Mouse (Mus musculus) midbrain, embryonic 11.5 days (tissue): ENCODE measurements around the gene Haspin. TPM values are rescaled to one million over a fixed set of nuclear protein-coding genes. Genes with fewer than 3 reads are reported as not detected.

ENCODE experiments used
- ATAC-seq: fragments of 200-750 bp; cut with Nextera tagmentation; 2 replicates; pipeline ENCODE4 v1.8.0; 2017; ENCODE audit warnings: moderate TSS enrichment, moderate library complexity; ENCODE audit not compliant: low FRiP score
- DNase-seq: peaks from one replicate; pipeline ENCODE4 v3.0.0; 2015; ENCODE audit warnings: low spot score; ENCODE audit errors: missing footprints
- H3K27ac ChIP-seq: fragments of 300-500 bp; sonication (generic); 2 replicates; pipeline ENCODE4 v1.5.1; 2014; ENCODE audit warnings: low read depth, low read length
- H3K27me3 ChIP-seq: fragments of 300-500 bp; sonication (generic); 2 replicates; pipeline ENCODE4 v1.6.1; 2014; ENCODE audit warnings: mild to moderate bottlenecking, low read length, moderate library complexity, mixed read lengths; ENCODE audit not compliant: control insufficient read depth, insufficient read depth
- H3K36me3 ChIP-seq: fragments of 300-500 bp; sonication (generic); 2 replicates; pipeline ENCODE4 v1.6.1; 2014; ENCODE audit warnings: mild to moderate bottlenecking, low read length, moderate library complexity, mixed read lengths; ENCODE audit not compliant: control insufficient read depth, insufficient read depth
- H3K4me1 ChIP-seq: fragments of 300-500 bp; sonication (generic); 2 replicates; pipeline ENCODE4 v1.6.1; 2014; ENCODE audit warnings: low read length; ENCODE audit not compliant: control insufficient read depth, insufficient read depth
- H3K4me2 ChIP-seq: fragments of 300-500 bp; sonication (generic); 2 replicates; pipeline ENCODE4 v1.6.1; 2014; ENCODE audit warnings: mild to moderate bottlenecking, moderate library complexity
- H3K4me3 ChIP-seq: fragments of 300-500 bp; sonication (generic); 2 replicates; pipeline ENCODE4 v1.5.1; 2014; ENCODE audit warnings: low read depth, low read length
- H3K9ac ChIP-seq: fragments of 300-500 bp; sonication (generic); 2 replicates; pipeline ENCODE4 v1.6.1; 2014; ENCODE audit warnings: low read length
- H3K9me3 ChIP-seq: fragments of 300-500 bp; sonication (generic); 2 replicates; pipeline ENCODE4 v1.6.1; 2016; ENCODE audit warnings: low read length; ENCODE audit not compliant: control insufficient read depth
- WGBS: fragments of 180-500 bp; shearing (Covaris S2); extraction: QIAGEN DNeasy Blood & Tissue Kit; methylation state at CpG from one replicate; pipeline ENCODE4 v1.1.7; 2014; 5-methylcytosine and 5-hydroxymethylcytosine counted together
- polyA plus RNA-seq: library from polyadenylated mRNA; unstranded; fragments of >200 nt; fragmentation: Nextera tagmentation; extraction: Ambion mirVana; gene quantifications from 2 replicates; pipeline ENCODE4 v1.2.1, GENCODE M21; 2014

The Haspin gene
- 16.7 and 18.9 TPM in 2 replicates for polyA plus RNA-seq

- Histone ChIP-seq H3K4me3 (peak within 1 kb of the TSS; percentile 84), H3K27me3 (no peaks in the 10 kb centered on the region), H3K4me1 (peaks cover 12% of the 10 kb centered on the region), H3K9me3 (no peaks in the 10 kb centered on the region), H3K4me2 (peak within 1 kb of the TSS; percentile 59), H3K9ac (peak within 1 kb of the TSS; percentile 85), H3K27ac (no peak within 1 kb of the TSS; the same call in 1 of the 2 replicates), H3K36me3 (peaks cover 8% of the 10 kb centered on the region)
- WGBS = under 1% methylated on average over 79 of the region's 84 CpGs
- peak; percentile 95 for ATAC-seq
- DNase-seq = peak; percentile 99
Measured at GRCm38 (mm10) chr11:73137591-73138501, at the start of gene Haspin. Gene Haspin (minus strand): TSS chr11:73138294.

DNA sequence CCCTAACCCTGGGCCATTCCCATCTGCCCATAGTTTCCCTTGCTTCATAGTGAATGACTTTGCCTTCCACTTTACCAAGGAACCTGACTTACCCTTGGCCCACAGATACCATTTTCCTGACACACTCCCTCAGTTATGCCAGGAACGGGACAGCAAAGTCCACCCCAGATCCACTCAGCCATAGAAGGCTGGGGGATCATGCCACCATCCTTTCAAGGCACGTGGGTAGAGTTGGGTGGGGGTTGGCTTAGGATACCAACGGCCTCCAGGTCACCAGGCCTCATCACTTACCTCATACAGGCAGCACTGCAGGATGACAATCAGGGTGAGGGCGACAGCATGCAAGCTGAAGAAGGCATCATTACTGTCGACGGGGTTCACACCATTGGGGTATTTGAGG lies 49.1 kb upstream of the Haspin start:
- Histone ChIP-seq H3K4me3 (no peak overlapping the region), H3K36me3 (peaks cover 8% of the 10 kb centered on the region; the same call in 1 of the 2 replicates), H3K4me2 (no peak overlapping the region), H3K4me1 (no peaks in the 10 kb centered on the region), H3K9ac (no peak overlapping the region), H3K9me3 (no peaks in the 10 kb centered on the region), H3K27ac (no peak overlapping the region), H3K27me3 (no peaks in the 10 kb centered on the region)
- 86% methylated on average over 6 of the region's 6 CpGs for WGBS
- no peak for ATAC-seq
- no peak for DNase-seq

- H3K4me2 ChIP-seq = no peak overlapping the region
- H3K9me3 ChIP-seq = no peaks in the 10 kb centered on the region
- no peak overlapping the region for H3K4me3 ChIP-seq
- peaks cover 8% of the 10 kb centered on the region; the same call in 1 of the 2 replicates for H3K36me3 ChIP-seq
- no peaks in the 10 kb centered on the region for H3K4me1 ChIP-seq
- DNase-seq (no peak), ATAC-seq (no peak)
- H3K27me3 ChIP-seq = no peaks in the 10 kb centered on the region
- H3K9ac ChIP-seq = no peak overlapping the region
- H3K27ac ChIP-seq = no peak overlapping the region
- 93% methylated on average over 10 of the region's 10 CpGs for WGBS
Measured at GRCm38 (mm10) chr11:73185872-73186615, 48.0 kb upstream of the Haspin start.

GRCm38 (mm10) chr11:73177895-73178294 lies 39.8 kb upstream of the Haspin start:
- Histone ChIP-seq H3K27ac (peak overlapping the region; percentile 87; the same call in 1 of the 2 replicates), H3K4me2 (peak overlapping the region; percentile 67), H3K36me3 (no peaks in the 10 kb centered on the region), H3K9ac (peak overlapping the region; percentile 76), H3K4me1 (peaks cover 5% of the 10 kb centered on the region; the same call in 1 of the 2 replicates), H3K9me3 (no peaks in the 10 kb centered on the region), H3K4me3 (peak overlapping the region; percentile 95), H3K27me3 (no peaks in the 10 kb centered on the region)
- ATAC-seq (no peak), DNase-seq (no peak)
- 2% methylated on average over 2 of the region's 2 CpGs for WGBS

DNA sequence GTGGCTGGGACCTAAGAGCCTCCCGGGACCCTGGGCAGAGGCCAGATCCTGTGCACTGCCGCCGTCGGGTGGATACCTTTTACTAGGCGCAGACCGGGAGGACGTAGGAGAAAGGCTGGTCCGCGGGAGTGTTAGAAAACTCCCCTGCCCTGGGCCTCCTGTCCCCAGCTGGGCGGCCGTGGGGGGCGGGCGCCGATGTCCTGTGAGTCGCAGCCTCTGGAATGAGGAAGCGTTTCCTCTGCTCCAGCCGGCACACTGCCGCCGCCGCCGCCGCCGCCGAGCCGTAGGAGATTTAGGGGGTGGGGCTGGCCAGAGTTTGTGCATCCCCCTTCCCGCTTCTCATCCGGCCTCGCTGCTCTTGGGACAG lies 39.4 kb upstream of the Haspin start:
- peak overlapping the region; percentile 95 for H3K4me3 ChIP-seq
- no peaks in the 10 kb centered on the region for H3K36me3 ChIP-seq
- peak overlapping the region; percentile 76 for H3K9ac ChIP-seq
- H3K27me3 ChIP-seq = no peaks in the 10 kb centered on the region
- H3K9me3 ChIP-seq = no peaks in the 10 kb centered on the region
- under 1% methylated on average over 12 of the region's 28 CpGs for WGBS
- H3K4me1 ChIP-seq = peaks cover 5% of the 10 kb centered on the region; the same call in 1 of the 2 replicates
- no peak; the same call in 1 of the 2 replicates for ATAC-seq
- peak overlapping the region; percentile 67 for H3K4me2 ChIP-seq
- peak overlapping the region; percentile 87 for H3K27ac ChIP-seq
- DNase-seq = peak; percentile 96

DNA sequence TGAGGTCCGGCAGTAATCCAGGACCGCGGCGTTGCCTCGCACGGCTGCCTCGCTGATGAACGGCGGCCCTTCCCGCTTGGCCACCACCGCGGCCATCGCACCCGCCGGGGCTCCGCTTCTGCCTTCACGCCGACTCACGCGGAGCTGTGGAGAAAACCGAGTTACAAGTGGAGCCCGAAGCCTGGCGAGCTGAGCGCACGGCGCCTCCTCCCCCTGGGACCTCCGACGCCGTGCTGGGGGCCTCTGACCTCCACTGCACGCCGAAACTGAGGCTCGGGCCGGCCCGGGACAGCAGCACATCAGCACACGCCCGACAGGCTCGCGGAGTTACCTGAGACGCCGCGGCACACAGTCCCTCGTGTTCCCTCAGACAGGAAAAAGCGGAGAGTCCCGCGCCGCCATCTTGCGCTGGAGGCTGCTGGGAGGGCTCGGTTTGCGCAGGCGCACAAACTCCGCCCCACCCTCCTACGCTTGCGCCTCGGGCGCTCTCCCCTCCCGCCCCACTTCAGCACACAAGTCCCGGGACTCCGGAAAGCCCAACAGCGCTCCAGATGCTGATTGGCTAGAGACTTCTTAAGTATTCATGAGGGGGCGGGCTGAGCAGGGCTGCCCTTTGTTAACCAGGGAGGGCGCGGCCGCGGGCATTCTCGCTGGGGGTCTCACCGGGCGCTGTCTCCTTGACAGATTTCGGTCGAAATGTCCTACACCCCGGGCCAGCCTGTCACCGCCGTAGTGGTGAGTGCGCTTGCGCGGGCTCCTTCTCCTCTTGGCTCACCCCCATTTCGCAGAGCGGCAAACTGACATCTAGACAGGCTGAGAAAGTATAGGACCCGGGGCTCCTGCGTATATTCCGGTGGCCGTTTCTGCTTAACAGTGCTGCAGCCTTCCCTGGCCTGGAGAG lies 38.8 kb upstream of the Haspin start, which contains the start of the genes Emc6 and Tax1bp3:
Gene Emc6 (minus strand): TSS at position 430 of the 901 bp plus-strand sequence.
Gene Tax1bp3 (plus strand): TSS at position 476 of the 901 bp plus-strand sequence.
- Histone ChIP-seq H3K4me3 (peak within 1 kb of the TSS; percentile 95), H3K36me3 (no peaks in the 10 kb centered on the region), H3K9me3 (no peaks in the 10 kb centered on the region), H3K27me3 (no peaks in the 10 kb centered on the region), H3K27ac (peak within 1 kb of the TSS; percentile 87), H3K4me1 (peaks cover 5% of the 10 kb centered on the region; the same call in 1 of the 2 replicates), H3K9ac (peak within 1 kb of the TSS; percentile 91), H3K4me2 (peak within 1 kb of the TSS; percentile 77)
- peak; percentile 99 for DNase-seq
- ATAC-seq = peak; percentile 98
- under 1% methylated on average over 77 of the region's 81 CpGs for WGBS

DNA sequence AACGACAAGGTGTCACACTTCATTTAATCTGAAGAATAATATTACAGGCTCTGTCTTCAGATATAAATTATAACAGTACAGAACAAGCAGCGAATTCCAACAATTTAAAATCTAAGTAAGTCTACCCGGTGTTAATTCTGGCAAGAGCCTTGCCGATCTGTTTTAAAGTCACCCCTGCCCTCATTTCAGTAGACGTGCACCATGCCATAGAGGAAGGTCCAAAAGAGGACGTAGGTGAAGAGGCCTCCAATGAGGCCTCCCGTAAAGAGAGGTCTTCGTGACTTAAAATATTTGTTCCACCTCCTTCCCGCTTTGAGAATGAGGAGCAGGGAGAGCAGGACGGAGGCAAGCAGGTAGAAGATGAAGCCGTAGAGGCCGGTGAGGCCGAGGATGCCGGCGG lies 38.1 kb upstream of the Haspin start:
- peak overlapping the region; percentile 91 for H3K9ac ChIP-seq
- no peak for ATAC-seq
- 1% methylated on average over 15 of the region's 15 CpGs for WGBS
- peak overlapping the region; percentile 77 for H3K4me2 ChIP-seq
- DNase-seq = no peak
- no peaks in the 10 kb centered on the region for H3K27me3 ChIP-seq
- no peaks in the 10 kb centered on the region for H3K9me3 ChIP-seq
- H3K4me1 ChIP-seq = peaks cover 5% of the 10 kb centered on the region; the same call in 1 of the 2 replicates
- H3K4me3 ChIP-seq = peak overlapping the region; percentile 95
- H3K36me3 ChIP-seq = no peaks in the 10 kb centered on the region
- H3K27ac ChIP-seq = no peak overlapping the region; the same call in 1 of the 2 replicates

- no peak for ATAC-seq
- H3K36me3 ChIP-seq = no peaks in the 10 kb centered on the region
- no peaks in the 10 kb centered on the region for H3K9me3 ChIP-seq
- H3K4me1 ChIP-seq = peaks cover 5% of the 10 kb centered on the region; the same call in 1 of the 2 replicates
- H3K27ac ChIP-seq = no peak overlapping the region
- WGBS = 50% methylated on average over 8 of the region's 8 CpGs
- H3K4me2 ChIP-seq = peak overlapping the region; percentile 77
- peak overlapping the region; percentile 95 for H3K4me3 ChIP-seq
- no peaks in the 10 kb centered on the region for H3K27me3 ChIP-seq
- DNase-seq = peak; percentile 75
- H3K9ac ChIP-seq = peak overlapping the region; percentile 91
Measured at GRCm38 (mm10) chr11:73175612-73176011, 37.5 kb upstream of the Haspin start.
